Mouse (Mus musculus) liver, embryonic 14.5 days (tissue): Measurements from ENCODE around the gene Igsf21. TPM values are rescaled to one million over a fixed set of nuclear protein-coding genes. Genes with fewer than 3 reads are reported as not detected.

Experiments used
- ATAC-seq: fragments of 200-750 bp; cut with Nextera tagmentation; 2 replicates; pipeline ENCODE4 v1.8.0; 2017; ENCODE audit warnings: moderate number of reproducible peaks, mild to moderate bottlenecking, moderate library complexity; ENCODE audit not compliant: insufficient read depth
- DNase-seq, 3 experiments: peaks; one replicate each; pipeline ENCODE4 v3.0.0-alpha.2; 2012 to 2013; ENCODE audit warnings: low read depth in 3 of 3, low spot score in 3 of 3
- H3K27ac ChIP-seq: fragments of 300-500 bp; sonication (generic); 2 replicates; pipeline ENCODE4 v1.5.1; 2014; ENCODE audit warnings: moderate library complexity, mild to moderate bottlenecking, control low read depth, inconsistent platforms
- H3K27me3 ChIP-seq: fragments of 300-500 bp; sonication (generic); 2 replicates; pipeline ENCODE4 v1.6.1; 2014; ENCODE audit warnings: mild to moderate bottlenecking, low read length, moderate library complexity; ENCODE audit not compliant: control insufficient read depth, insufficient read depth
- H3K36me3 ChIP-seq: fragments of 300-500 bp; sonication (generic); replicated peaks from 2 replicates; pipeline ENCODE4 v1.6.1; 2014; ENCODE audit warnings: low read depth; ENCODE audit not compliant: control insufficient read depth, insufficient read depth
- H3K4me1 ChIP-seq, 2 experiments: fragments of 200-500 bp in 1 of 2; fragments of 300-500 bp in 1 of 2; sonication (generic) in 1 of 2; replicated peaks; 2 replicates each; pipeline ENCODE4 v1.6.1; 2012 to 2014; ENCODE audit warnings: antibody characterized with exemption in 1 of 2, inconsistent platforms in 1 of 2, low read length in 1 of 2; ENCODE audit not compliant: control insufficient read depth in 2 of 2, insufficient read depth in 2 of 2
- H3K4me2 ChIP-seq: fragments of 300-500 bp; sonication (generic); 2 replicates; pipeline ENCODE4 v1.6.1; 2014; ENCODE audit warnings: low read depth, mild to moderate bottlenecking, control low read depth, moderate library complexity
- H3K4me3 ChIP-seq, 2 experiments: fragments of 200-500 bp in 1 of 2; fragments of 300-500 bp in 1 of 2; sonication (generic) in 1 of 2; 2 replicates each; pipeline ENCODE4 v1.5.1; 2012 to 2014; ENCODE audit warnings: low read depth in 2 of 2, low read length in 2 of 2, mild to moderate bottlenecking in 2 of 2, control low read depth in 1 of 2, inconsistent platforms in 1 of 2, moderate library complexity in 1 of 2; ENCODE audit not compliant: insufficient read depth in 1 of 2
- H3K9ac ChIP-seq: fragments of 300-500 bp; sonication (generic); replicated peaks from 2 replicates; pipeline ENCODE4 v1.6.1; 2014; ENCODE audit warnings: mild to moderate bottlenecking, control low read depth, moderate library complexity
- H3K9me3 ChIP-seq: fragments of 300-500 bp; sonication (generic); 2 replicates; pipeline ENCODE4 v1.6.1; 2016; ENCODE audit warnings: low read length, mixed read lengths; ENCODE audit not compliant: control insufficient read depth
- CTCF ChIP-seq: IDR thresholded peaks from 2 replicates; pipeline ENCODE4 v1.5.1; 2016; ENCODE audit warnings: antibody characterized with exemption, low read depth, control low read depth
- EP300 ChIP-seq: IDR thresholded peaks from 2 replicates; pipeline ENCODE4 v1.6.1; 2016; ENCODE audit warnings: antibody characterized with exemption, low read depth
- WGBS: fragments of 180-500 bp; shearing (Covaris S2); extraction: QIAGEN DNeasy Blood & Tissue Kit; methylation state at CpG from one replicate; pipeline ENCODE4 v1.1.7; 2014; ENCODE audit not compliant: insufficient replicate concordance; 5-methylcytosine and 5-hydroxymethylcytosine counted together
- polyA plus RNA-seq, 2 experiments: library from polyadenylated mRNA; depleted of rRNA in 1 of 2; stranded (reverse) in 1 of 2; unstranded in 1 of 2; fragments of >200 nt; fragmentation: Nextera tagmentation in 1 of 2; extraction: Ambion mirVana in 1 of 2; gene quantifications; 2 replicates each; pipeline versions ENCODE4 v1.2.1 to v1.2.3; 2012 to 2014

Gene Igsf21
- polyA plus RNA-seq, 2 experiments = 0.18 TPM; not detected in 1

DNA sequence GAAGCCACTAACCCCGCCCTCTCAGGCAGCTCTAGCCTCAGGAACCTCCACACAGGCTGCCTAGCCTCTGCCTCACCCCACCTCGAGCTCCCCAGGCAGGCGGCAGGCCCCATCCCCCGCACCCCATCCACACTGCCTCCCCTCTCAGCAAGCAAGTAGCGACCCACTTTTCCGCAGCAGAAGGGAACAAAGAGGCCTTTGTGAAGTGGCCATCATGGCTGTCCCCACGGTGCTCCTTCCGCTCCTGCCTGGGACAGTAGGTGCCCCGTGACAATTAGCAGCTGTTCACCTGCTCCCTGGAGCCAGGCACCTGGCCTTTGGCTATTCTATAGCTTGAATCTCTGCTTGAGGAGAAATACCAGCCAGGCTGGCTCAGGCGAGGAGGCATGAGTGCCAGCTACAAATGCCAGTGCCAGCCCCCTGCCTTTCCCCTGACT, 9.3 kb downstream of the Igsf21 start:
- H3K9me3 ChIP-seq = no peaks in the 10 kb centered on the region
- DNase-seq = no peak
- H3K9ac ChIP-seq = no peak overlapping the region
- no peak overlapping the region for H3K4me3 ChIP-seq
- no peak overlapping the region for H3K4me2 ChIP-seq
- no peaks in the 10 kb centered on the region for H3K27me3 ChIP-seq
- 37% methylated on average over 10 of the region's 10 CpGs for WGBS
- no peak for ATAC-seq
- no peak overlapping the region for H3K27ac ChIP-seq
- no peak for TF ChIP-seq EP300
- no peak for TF ChIP-seq CTCF
- H3K36me3 ChIP-seq = no peaks in the 10 kb centered on the region
- H3K4me1 ChIP-seq = no peaks in the 10 kb centered on the region

DNA sequence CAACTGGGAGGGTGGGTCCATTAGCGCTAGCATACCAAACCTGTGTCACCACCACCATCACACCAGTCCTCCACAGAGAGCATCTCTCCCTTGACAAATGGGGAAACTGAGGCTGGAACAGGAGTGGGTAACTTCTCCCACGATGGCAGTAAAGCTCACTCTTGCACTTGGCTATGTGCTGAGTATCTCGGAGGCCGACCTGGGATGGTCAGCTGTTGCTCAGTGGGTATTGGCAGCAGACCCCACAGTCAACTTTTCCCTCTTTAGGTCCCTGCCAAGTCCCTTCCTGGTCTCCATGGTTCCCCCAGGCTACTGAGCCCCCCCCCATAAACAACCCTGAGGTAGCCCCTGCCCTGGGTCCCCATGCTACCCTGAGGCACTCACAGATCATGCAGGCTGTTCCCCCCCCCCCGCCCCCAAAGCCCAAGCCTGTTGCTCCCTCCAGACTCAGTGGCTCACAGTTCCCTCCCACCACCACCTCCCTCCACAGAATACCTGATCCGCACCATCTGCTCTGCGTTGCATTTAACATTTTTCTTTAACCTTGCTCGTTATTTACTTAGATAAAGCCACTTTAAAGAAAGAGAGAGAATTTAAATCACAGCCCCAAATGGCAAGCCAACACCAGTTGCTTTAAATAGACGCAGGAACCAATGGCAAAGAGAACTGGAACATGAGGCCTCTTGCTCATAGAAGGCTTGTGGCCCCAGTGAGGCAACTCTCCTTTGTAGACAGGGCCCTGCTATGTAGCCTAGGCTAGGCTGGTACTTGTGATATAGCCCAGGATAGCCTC, 11.0 kb downstream of the Igsf21 start:
- H3K9ac ChIP-seq = no peak overlapping the region
- DNase-seq (no peak), ATAC-seq (no peak)
- H3K4me1 ChIP-seq = no peaks in the 10 kb centered on the region
- no peak overlapping the region for H3K4me2 ChIP-seq
- no peaks in the 10 kb centered on the region for H3K36me3 ChIP-seq
- TF ChIP-seq CTCF (no peak), EP300 (no peak)
- H3K4me3 ChIP-seq = no peak overlapping the region
- no peaks in the 10 kb centered on the region for H3K9me3 ChIP-seq
- H3K27me3 ChIP-seq = no peaks in the 10 kb centered on the region
- 43% methylated on average over 9 of the region's 9 CpGs for WGBS
- no peak overlapping the region for H3K27ac ChIP-seq

DNA sequence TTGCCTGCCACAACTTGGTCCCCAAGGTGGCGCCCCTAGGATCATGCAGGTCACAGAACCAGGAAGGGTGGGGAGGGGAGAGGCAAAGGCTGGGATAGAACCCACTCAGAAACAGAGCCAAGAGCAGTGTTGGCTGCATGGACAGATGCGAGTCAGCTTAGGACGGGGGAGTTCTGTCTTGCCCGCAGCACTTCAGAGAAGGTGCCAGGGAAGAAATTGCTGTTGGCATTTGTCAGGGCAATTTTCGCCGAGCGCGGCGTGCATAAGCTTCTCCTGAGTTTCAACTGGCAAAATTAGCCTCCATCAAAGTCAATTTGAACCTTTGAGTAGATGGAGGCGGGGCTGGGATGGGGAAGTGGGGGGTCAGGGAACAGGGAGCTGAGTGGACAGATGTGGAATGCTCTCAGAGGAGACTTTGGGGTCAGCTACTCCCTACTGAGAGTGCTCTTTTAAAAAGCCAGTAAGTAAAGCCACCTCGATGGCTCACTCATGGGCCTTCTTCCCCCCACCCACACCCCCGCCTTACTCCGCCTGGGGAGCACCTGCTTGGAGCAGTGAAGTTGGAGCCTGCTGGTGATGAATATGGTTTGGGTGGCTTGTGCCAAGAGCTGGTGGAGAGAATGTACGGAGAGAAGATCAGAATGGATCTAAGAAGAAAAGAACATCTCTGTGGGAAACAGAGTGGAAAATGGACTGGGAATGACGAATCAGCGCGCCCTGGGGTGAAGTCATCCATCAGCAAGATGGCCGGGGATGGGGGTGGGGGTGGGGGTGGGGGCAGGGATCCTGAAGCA, 12.0 kb downstream of the Igsf21 start:
- H3K9ac ChIP-seq = no peak overlapping the region
- H3K36me3 ChIP-seq = no peaks in the 10 kb centered on the region
- no peaks in the 10 kb centered on the region for H3K9me3 ChIP-seq
- no peaks in the 10 kb centered on the region for H3K27me3 ChIP-seq
- no peak for ATAC-seq
- no peak overlapping the region for H3K27ac ChIP-seq
- WGBS = 69% methylated on average over 18 of the region's 18 CpGs
- H3K4me3 ChIP-seq = no peak overlapping the region
- no peak for TF ChIP-seq EP300
- no peak for TF ChIP-seq CTCF
- H3K4me2 ChIP-seq = no peak overlapping the region
- DNase-seq = no peak
- no peaks in the 10 kb centered on the region for H3K4me1 ChIP-seq

DNA sequence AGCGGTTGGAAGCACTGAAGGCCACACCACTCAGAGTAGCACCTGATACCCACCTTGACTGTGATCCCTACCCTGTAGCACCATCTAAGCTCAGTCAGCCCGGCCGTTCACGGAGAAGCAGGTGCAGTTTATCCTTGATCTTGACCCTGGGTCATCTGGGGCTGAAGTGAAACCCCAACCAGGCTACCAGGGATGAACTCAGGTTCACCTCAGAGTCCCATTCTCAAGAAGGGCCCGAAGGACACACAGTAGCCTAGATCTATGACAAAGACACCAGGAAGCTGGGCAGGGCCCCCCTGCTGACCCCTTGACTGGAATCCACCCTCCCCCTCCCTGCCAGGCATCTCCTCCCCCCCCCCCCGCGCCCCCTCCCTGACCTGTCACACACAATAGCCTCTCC, 18.7 kb downstream of the Igsf21 start:
- Histone ChIP-seq H3K9me3 (no peaks in the 10 kb centered on the region), H3K27me3 (no peaks in the 10 kb centered on the region), H3K27ac (no peak overlapping the region), H3K4me3 (no peak overlapping the region), H3K9ac (no peak overlapping the region), H3K36me3 (no peaks in the 10 kb centered on the region), H3K4me1 (no peaks in the 10 kb centered on the region), H3K4me2 (no peak overlapping the region)
- no peak for TF ChIP-seq EP300
- TF ChIP-seq CTCF = no peak
- 51% methylated on average over 6 of the region's 7 CpGs for WGBS
- DNase-seq (no peak), ATAC-seq (no peak)

DNA sequence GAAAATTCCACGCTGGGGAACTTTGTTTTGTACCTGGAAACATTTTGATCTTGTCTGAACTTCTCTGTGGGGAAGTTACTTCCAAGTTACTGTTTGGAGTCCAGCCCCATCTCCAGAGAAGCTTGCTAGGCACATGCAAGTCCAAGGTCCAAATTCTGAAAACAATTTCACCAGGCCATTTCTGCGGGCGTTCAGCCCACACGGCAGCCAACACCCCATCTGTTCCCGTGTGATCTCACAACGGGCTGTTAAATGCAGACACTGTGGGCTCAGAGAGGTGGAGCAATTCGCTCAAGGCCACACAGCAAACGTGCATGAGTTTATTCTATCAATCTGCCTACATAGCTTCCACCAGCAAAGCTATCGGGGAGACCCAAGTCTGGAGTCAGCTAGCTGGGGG, 21.4 kb downstream of the Igsf21 start:
- Histone ChIP-seq H3K36me3 (no peaks in the 10 kb centered on the region), H3K4me1 (no peaks in the 10 kb centered on the region), H3K4me3 (no peak overlapping the region), H3K9ac (no peak overlapping the region), H3K27ac (no peak overlapping the region), H3K9me3 (no peaks in the 10 kb centered on the region), H3K4me2 (no peak overlapping the region), H3K27me3 (no peaks in the 10 kb centered on the region)
- TF ChIP-seq CTCF (no peak), EP300 (no peak)
- ATAC-seq (no peak), DNase-seq (no peak)
- WGBS = 44% methylated on average over 9 of the region's 9 CpGs
